Mouse (Mus musculus): ENCODE data around the gene Dnah14.

The Dnah14 gene

GRCm38 (mm10) chr1:181856329-181856728 lies 280.0 kb downstream of the Dnah14 start:
- DNase-seq: no peak

GRCm38 (mm10) chr1:181860659-181861058 lies 284.3 kb downstream of the Dnah14 start:
- no peak for DNase-seq

- DNase-seq: no peak
Measured at GRCm38 (mm10) chr1:181861181-181861902, 285.0 kb downstream of the Dnah14 start.

- no peak for DNase-seq
Measured at GRCm38 (mm10) chr1:181862676-181863374, 286.5 kb downstream of the Dnah14 start.

- DNase-seq: no peak
Measured at GRCm38 (mm10) chr1:181863431-181863830, 287.1 kb downstream of the Dnah14 start.
